Mouse (Mus musculus) lung, postnatal 0 days (tissue): ENCODE data around the gene Lhx5.

Experiments used
- CTCF ChIP-seq: IDR thresholded peaks from 2 replicates; pipeline ENCODE4 v1.5.1; 2016; ENCODE audit warnings: antibody characterized with exemption, mild to moderate bottlenecking
- EP300 ChIP-seq: IDR thresholded peaks from 2 replicates; pipeline ENCODE4 v1.6.1; 2016; ENCODE audit warnings: antibody characterized with exemption, mild to moderate bottlenecking, control low read depth

DNA sequence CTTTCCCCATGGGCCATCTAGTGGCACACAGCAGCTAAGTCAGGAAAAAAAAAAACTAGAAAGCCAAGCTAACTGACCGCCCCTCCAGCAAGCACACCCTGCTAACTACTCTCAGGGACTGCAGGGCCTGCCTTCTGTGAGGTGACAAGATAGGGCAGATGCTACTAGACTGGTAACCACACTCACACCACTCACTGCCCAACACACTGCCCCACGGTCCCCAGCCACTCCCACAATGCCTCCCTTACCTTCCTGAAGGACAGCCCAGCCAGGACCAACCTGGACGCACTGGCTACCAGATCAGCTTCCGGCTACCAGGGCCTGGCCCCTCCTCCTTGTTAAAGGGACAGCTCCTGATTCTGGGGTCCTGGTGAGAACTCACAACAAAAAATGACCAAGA is 35.5 kb downstream of the Lhx5 start:
- TF ChIP-seq CTCF (no peak), EP300 (no peak)
